Mouse (Mus musculus) kidney, postnatal 14 days (tissue): ENCODE measurements at regions not wholly inside any gene's neighbourhood (a gene's known extent, or its start where the extent isn't known, plus 50 kb on each side); places are given as distances from the start of the nearest gene placed in this dataset.

Source experiments
- DNase-seq: peaks from one replicate; pipeline ENCODE4 v3.0.0; 2022; ENCODE audit warnings: mixed read lengths

DNA sequence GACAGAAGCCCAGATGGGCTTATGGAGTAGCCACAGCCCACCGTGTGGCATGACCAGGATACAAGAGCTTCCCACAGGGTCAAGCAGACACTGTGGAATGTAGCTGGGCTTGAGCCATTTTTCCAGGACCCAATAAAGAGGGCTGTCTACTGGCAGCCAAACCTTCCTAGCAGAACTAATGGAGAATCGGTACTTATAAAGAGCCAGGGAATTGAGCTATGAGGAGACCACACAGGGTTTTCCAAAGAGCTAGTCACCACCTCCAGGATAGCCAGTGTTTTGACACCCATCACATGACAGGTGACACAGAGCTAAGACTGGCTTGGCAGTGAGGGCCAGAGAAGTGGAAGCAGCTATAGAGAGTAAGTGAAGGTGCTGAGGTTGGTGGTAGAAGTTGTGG is 149.9 kb downstream of the Map2k4 start:
- DNase-seq: no peak

DNA sequence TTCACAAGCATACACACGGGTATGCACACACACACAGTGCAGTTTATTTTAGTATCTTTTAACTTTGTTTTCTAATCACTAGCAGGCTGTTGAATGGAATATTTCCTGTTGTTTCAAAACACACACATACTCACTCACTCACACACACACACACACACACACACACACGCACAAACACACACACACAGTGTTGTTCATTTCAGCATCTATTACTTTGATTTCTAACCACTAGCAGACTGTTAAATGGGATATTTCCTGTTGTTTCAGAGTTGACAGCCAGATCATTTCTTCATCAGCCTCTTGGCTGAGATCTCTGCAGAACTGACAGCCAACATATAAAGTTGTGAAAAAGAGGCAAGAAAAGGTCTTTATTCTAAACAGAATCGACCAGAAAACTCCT is 150.9 kb downstream of the Map2k4 start:
- DNase-seq: peak; percentile 45

DNA sequence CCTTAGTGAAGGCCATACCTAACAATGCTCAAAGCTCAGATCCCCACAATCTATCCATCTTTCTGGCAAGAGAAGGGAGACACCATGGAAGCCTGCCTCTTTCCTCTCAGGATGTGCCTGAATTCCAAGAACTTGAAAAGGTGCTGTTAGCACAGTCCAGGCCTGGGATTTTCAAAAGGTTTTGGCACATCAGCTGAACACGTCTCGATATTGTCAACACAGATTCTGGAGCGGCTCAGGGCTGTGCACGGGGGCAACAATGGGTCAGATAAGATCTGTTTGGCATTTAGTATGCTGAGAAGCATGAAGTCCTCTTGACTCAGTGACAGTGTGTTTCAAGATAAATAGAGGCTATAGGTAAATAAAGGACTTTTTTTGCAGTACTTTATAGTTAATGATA is 152.8 kb downstream of the Map2k4 start:
- no peak for DNase-seq

DNA sequence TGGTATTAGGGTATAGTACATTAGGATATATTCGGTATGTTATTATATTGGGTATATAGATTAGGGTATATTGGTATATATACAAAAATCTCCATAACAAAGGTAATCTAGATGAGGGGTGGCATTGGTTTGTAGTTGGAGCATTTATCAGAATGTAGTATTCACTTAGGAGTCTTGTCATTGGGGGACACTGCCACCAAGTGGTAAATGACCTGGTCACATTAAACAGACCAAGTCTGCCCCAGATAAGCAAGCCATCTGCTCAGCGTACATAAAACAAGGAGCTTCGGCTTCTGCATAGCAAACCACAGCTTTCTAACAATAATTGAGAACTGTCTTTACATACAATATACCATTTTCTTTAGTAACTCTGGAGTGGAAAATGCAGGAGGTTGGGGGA is 156.9 kb downstream of the Map2k4 start:
- DNase-seq: peak; percentile 56

DNA sequence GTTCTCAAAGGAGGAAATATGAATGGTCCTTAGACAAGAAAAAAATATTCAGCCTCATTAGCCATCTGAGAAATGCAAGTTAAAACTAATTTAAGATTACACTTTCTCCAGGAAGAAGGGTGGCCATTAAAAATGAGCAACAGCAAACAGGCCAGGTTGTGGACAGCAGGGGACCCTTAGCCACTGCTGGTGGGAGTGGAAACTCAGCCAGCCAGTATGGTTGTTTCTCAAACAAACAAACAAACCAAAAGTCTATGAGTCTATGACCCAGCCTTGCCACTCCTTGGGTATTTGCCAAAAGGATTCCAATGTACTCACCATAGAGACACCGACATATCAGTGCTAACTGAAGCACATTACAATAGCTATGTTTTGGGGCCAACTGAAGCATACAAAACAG is 157.7 kb downstream of the Map2k4 start:
- DNase-seq: no peak

DNA sequence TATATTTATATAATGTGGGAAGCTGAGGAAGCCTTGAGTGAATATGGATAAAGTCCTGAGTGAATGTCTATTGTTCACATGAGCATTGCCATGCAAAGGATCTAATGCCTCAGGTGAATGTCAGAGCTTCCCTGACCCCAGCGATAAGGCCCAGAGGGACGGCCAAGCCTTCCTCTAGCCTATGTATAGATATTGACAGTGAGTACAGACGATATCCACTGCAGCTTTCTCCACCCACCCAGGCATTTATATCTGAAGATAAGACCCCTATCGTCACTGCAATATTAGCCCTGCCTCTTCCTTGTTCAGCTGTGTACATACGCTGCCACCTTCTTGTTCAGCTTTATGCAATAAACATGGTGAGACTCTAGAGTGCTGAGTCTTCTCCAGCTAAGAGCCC is 158.8 kb downstream of the Map2k4 start:
- no peak for DNase-seq

DNA sequence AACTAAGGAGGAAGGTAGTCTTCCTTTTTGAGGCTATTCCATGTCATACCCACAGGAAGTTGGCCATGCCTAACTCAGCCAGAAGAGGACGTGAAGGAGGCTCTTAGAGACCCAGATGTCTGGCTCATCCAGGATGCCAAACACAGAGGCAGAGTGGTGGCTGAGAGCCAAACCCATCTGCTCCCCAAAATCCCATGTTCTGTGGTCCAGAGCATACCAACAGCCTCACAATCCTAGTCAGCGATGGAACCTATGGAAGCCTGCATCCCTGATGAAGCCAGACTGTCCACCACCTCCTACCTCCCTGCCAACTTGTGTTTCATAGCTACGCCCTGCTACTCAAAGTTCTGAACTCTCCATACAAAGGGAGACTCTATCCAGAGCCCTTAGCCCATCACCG is 169.1 kb downstream of the Map2k4 start:
- DNase-seq: no peak

DNA sequence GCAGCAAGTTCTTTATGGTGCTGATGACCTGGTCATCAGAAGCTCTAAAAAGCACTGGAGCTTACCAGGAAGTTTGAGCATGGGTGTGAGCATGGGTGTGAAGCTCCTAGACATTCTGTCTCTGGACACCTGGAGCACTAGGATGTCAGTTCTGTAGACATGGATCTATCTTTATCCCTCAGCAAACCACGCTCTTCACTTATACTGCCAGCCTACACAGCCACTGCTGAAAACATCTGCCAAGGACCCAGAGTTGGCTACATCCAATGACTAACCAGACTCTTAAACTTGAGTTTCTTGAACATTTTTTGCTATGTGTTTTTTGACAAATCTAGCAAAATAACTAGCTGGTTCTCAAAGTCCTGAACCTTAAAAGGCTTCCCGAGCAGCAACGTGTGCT is 177.6 kb downstream of the Map2k4 start:
- DNase-seq: no peak

DNA sequence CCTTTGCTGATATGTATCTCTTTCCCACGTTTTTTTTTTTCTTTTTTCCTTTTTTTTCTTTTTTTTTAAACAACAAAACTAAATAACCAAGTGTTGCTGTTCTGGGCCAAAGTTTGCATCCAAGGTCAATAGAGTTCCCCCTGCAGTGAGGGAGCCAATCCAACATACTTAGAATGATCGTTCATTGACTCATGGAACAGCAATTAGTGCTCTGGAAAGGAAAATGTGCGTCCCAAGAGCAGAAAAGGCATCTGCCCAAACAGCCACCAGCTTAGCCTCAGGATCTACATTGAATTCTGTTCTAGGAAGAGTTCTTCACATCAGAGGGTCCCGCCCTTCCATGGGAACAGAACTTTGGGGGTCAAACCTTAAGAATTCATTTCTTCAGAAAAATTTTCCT is 179.0 kb downstream of the Map2k4 start:
- no peak for DNase-seq

DNA sequence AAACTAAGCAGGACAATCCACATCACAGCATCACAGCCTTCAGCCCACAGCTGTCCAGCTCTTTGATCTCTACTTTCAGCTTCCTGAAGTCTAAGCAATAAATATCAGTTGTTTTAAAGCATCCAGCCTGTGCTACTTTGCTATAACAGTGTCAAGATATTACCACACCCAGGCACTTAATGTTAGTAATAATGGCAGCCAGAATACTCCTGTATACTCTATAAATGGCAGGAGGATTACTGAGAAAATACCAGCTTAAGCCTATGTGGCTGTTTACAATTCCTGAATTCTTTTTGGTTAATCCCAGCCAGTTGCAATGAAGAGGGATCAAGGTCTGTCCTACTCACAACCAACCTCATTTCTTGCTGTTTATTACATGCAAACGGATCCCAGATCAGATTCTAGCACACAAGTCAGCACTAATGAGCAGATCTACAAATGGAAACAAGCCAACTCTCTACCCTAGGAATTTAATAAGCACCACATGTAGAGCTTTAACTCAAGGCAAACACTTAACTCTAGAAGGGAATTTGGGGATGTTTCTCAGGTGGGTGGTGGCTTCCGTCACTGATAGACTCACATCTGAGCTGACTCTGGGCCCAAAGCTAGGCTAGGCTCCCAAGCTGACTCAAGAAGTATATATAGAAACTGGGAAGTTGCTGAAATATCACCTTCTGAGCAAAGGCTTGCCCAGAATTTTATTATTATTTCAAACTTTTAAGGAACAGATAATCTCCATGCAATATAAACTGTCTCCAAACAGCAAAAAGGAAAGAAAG is 190.6 kb downstream of the Map2k4 start:
- DNase-seq: no peak

DNA sequence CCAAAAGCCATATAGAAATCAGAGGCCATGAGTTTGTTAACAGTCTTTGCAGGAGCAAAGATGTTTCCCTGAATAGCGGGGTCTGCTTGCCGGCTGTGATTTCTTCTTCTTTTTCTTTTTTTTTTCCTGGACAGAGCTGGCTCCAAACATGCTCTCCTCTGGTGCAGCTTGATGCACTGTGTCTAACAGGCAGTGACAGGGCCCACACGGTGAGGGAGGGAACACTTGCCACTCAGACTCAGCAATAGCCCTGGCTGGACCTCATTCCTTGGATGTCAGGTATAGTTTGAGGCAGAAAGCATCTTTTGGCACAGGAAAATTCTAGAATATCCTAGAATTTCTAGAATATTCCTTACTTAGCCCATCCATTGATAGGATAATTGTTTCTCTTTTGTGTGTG is 199.6 kb downstream of the Map2k4 start:
- DNase-seq: no peak

DNA sequence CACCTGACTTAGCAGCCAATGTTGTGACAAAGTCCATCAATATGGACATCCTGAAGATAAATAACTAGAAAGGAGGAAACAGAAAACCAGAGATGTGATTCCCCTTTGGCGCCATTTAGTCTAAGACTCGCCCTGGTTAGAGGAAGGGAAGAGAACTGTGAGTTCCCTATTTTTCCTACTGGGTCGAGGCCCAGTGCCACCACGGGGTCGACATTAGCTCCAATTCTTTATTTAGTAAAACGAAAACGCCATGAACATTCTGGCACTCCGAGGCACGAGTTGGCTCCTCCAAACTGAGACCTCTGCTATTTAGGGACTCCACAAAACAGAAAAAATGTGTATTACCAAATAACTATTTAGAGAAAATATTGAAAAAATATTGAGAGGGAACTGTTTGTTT is 220.3 kb downstream of the Map2k4 start:
- no peak for DNase-seq

DNA sequence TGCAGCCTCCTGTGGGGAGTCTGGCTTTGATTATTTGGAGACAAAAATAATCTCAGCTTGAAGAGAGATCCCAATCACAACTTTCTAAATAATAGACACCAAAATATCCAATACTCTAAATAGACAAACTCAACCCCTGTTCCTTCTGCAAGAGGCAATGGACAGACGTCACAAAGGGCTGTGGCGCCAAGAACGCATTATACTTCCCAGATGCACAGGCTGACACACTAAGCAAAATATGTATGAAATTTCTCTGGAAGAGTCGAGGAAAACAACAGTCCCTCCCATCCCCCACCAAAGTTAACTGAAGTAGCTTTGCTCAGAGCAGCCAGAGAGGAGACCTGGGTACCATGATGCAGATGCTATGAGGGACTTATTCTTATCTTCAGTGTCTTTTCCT is 229.9 kb downstream of the Map2k4 start:
- DNase-seq: no peak

DNA sequence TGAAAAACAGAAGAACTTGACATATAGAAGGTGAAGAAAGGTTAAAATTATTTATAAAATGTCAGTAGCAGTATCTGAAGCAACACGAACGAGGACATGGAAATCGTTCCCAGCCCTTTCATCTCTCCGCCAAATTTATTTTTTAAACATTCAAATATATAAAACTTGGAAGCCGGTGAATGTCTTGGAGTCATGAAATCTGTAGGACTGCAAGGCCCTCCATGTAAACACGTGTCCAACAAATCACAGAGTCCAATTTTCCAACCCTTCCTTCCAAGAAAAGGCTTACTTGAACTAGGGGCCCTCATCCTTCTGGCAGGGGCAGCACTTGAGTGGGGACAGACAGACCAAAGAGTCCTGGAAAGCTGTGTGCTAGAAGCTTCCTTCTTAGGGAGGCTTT is 237.0 kb downstream of the Map2k4 start:
- DNase-seq: no peak

DNA sequence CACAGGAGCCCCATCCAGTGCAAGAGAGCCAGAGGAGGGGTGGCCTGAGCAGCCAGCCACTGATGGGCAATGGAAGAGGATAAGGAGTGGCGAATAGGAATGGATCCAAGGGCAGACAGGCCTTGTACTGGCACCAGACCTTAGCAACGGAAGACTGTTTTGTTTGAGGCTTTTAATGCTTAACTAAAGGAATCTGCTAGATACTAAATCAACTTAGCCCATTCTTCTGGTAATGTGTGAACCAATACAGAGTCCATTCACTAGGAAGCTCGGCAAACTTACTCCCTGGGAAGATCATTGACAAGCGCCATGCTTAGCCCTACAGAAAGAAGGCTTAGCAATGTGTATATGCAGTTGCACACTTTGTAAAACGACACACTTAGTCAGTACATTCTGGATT is 243.8 kb downstream of the Map2k4 start:
- no peak for DNase-seq

DNA sequence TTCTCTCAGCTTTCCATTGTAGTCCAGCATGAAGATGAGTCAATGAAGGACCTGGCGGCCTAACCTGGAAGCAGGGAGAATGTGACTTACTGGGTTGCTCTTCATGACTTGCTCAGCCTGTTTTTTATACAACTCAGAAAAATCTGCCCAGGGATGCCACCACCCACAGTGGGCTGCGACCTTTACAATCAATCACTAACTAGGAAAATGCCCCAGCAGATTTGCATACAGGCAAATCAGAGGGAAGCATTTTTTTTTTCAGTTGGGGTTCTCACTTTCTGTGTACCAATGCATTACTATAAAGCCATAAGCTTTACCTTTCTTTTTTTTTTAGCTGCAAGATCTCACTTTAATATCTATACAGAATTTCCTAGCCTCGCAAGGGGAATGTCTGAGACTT is 244.5 kb downstream of the Map2k4 start:
- DNase-seq: no peak

DNA sequence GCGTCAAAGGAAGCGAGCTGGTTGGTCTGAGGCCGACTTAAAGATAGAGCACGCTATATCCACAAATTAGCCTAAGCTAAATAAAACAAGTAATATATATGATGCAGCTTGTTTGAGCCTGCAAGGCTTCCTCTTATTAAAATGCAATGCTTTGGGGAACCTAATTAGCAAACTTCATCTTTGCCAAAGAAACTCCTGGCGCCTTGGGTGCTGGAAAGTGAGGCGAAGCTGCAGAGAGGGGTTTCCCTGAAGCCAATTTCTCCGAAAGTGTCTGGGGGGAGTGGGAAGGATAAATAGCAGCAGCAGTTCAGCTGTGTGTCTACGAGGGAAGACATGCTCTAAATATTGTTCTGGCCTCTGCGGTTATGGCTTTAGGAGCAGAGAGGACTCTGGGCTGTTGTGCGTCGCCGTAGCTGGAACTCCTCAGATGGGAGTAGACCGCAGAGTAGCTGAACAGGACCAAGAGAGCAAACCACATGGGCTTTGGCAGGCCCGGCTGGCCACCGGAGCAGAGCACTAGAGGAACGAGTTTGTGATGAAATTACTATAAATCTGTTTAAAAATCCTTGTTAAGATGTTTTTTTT is 251.0 kb downstream of the Map2k4 start:
- DNase-seq: peak; percentile 15

DNA sequence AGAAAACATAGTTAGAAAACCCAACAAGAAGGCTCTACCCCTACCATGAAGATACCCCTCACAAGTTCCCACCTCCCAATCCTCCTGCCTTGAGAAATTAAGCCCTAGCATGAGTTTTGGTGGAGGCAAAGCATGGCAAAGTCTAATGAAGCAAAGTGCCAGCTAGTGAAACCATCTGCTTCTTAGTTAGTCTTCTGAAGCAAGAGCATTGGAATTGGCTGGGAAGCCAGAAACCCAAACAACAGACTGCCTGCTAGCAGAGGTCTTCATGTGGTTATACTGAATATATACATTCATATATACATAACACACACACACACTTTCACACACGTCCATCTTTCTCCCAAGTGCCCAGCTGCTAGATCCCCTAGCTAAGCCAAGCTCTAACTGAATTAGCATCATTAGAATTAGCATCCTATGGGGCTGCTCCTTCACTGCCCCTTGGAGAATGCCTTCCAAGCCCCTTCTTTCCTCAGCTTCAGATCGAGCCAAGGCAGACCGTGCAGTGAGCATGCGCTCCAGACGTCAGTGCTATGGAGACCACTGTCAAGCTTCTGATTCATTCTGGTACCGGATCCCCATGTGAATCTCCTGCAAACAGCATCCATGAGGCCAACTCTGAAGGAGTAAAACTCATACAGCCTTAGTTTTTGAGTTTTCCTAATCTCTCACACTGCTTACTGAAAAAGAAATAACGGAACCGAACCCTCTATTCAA is 252.2 kb downstream of the Map2k4 start:
- no peak for DNase-seq

DNA sequence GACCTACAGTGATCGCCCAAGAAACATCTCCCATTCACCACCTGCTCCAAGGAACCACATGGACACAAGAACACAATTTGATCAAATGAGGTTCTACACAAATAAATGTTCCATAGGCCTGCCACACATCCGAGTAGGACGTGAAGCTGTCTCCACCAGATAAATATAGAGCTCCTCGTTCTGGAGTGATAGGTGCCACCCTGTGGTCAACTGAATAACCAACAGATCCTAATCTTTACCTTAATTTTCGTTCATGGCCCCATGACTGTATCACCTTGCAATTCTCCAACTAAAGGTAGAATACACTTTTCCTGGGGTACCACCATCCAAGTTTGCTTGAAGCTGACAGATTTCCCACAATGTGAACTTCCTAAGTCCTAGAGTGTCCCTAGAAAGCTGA is 257.4 kb downstream of the Map2k4 start:
- DNase-seq: no peak

DNA sequence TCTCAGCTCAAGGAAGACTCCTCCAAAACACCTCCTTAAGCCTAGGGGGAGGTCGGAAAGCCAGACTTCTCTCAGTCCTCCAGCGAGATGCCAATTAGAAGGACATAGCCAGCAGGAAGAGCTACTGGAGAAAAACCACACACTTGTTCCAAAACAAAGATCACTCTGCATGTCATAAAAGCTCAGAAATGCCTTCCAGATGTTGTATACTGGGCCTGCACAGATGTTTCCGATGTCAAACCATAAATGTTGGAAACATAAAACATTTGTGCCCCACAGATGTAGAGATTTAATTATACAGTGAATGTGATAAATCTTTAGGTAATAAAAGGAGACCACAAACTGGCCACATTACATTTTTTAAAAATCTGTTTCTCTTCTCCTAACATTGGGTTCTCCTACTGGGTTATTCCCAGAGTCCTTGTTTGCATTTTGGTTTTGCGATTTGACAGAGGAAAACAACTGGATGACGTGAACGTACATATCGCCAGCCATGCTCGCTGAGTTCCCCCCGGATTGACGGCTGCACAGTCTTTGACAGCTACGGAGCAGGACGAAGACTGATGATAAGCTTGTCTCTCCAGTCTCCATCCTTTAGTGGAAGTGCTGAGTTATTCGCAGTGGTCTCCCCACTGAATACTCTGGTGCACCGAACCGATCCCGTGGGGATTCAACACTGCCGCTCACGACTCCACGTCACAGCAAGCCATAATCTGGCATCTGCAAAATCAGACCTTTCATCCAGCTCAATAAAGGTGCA is 235.5 kb upstream of the Myocd start:
- peak; percentile 6 for DNase-seq

DNA sequence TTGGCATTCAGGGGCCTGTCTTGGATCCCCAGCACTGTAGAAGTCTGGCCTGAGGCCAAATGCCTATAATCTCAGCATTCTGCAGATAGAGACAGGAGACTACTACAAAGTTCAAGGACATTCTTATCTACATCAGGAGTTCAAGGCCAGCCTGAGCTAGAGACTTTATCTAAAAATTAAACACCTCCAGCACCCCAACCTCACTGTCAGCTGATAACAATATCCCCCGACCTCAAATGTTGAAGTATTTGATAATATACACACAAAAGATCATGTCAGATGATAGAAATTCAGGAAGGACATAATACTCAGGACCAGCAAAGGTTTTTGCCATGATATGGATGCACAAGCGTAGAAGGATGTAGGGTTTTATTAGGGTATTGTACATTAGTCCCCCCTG is 228.2 kb upstream of the Myocd start:
- DNase-seq: no peak

DNA sequence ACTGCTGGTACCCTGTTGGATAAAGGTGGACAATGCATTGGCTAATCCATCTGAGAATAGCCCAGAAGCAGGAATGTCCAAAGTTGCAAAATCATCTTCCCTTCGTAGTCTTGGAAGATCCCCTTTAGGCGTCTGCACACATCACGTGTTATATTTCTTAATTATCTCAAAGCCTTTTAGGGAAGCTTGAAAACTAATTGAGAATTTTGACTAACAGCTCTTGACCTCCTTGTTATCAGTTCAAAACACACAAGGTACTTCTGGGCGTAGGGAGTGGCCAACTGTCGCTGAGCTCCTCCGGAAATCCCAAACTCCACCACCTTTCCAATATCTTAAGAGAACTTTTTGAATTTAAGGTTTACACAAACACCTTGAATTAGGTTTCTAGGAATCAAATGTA is 227.6 kb upstream of the Myocd start:
- no peak for DNase-seq

DNA sequence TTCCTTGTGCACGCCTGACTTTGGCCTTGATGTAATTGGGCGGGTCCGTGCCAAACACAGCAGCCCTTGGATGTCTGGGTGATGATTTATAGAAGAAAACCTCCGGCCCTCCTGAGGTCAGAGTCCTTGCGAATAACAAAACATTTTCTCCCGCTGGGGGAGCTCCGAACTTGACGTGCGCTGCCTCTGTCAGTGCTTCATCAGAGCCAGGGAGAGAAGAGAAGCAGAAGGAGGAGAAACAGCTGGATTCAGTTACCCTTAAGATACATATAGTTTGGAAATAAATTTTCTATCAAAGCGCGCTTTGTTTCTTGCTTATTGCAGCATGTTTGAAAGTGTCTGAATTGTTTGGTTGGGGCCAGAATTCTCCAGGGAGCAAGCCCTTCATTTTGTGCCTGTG is 225.2 kb upstream of the Myocd start:
- DNase-seq: peak; percentile 75

DNA sequence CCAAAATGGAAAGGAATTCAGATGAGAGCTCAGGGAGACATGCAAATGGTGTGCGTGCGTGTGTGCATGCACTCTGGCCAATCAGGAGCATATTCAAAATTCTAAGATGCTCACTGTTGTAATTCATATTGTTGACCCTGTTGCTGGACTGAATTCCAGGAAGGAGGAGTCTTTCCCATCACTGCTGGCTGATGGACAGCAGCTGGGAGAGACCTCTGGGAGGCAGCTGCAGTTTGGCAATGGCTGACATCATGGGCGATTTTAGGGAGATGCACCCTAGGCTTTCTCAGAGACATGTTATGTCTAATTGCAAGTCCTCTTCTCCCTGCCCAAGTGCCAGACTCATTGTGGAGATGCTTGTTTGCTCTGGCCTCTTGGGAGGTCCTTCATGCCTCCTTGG is 220.6 kb upstream of the Myocd start:
- no peak for DNase-seq
